Mouse (Mus musculus) CH12.LX (cell line): ENCODE data around the gene Csrp2.

Experiments used
- CHD2 ChIP-seq: IDR thresholded peaks from 2 replicates; pipeline ENCODE4 v1.6.1; 2011; ENCODE audit warnings: low read length, improper control_type of control experiment
- CTCF ChIP-seq, 2 experiments: IDR thresholded peaks in 1 of 2; conservative IDR thresholded peaks in 1 of 2; 2 replicates each; pipeline ENCODE4 v1.5.1; 2011 to 2012; ENCODE audit warnings: low read depth in 2 of 2, low read length in 2 of 2, improper control_type of control experiment in 1 of 2, inconsistent platforms in 1 of 2, mild to moderate bottlenecking in 1 of 2, moderate library complexity in 1 of 2
- EP300 ChIP-seq: IDR thresholded peaks from 2 replicates; pipeline ENCODE4 v1.6.1; 2011; ENCODE audit warnings: low read length, improper control_type of control experiment
- ETS1 ChIP-seq: conservative IDR thresholded peaks from 2 replicates; pipeline ENCODE4 v1.6.1; 2012; ENCODE audit warnings: low read depth, mild to moderate bottlenecking, inconsistent platforms, low read length, improper control_type of control experiment, moderate library complexity
- HCFC1 ChIP-seq: IDR thresholded peaks from 2 replicates; pipeline ENCODE4 v1.6.1; 2012; ENCODE audit warnings: low read depth, mild to moderate bottlenecking, inconsistent platforms, low read length, improper control_type of control experiment
- IRF4 ChIP-seq: IDR thresholded peaks from 2 replicates; pipeline ENCODE4 v1.6.1; 2014; ENCODE audit warnings: low read depth, mild to moderate bottlenecking, inconsistent platforms, low read length, improper control_type of control experiment
- MAX ChIP-seq: IDR thresholded peaks from 2 replicates; pipeline ENCODE4 v1.6.1; 2011; ENCODE audit warnings: low read length, improper control_type of control experiment
- MAZ ChIP-seq: IDR thresholded peaks from 2 replicates; pipeline ENCODE4 v1.6.1; 2012; ENCODE audit warnings: low read depth, mild to moderate bottlenecking, inconsistent platforms, low read length, improper control_type of control experiment, moderate library complexity
- POLR2A ChIP-seq: IDR thresholded peaks from 2 replicates; pipeline ENCODE4 v1.6.1; 2011; ENCODE audit warnings: low read depth, mild to moderate bottlenecking, improper control_type of control experiment, low read length
- TCF12 ChIP-seq: IDR thresholded peaks from 2 replicates; pipeline ENCODE4 v1.6.1; 2014; ENCODE audit warnings: low read depth, mild to moderate bottlenecking, inconsistent platforms, low read length, improper control_type of control experiment
- USF2 ChIP-seq: conservative IDR thresholded peaks from 2 replicates; pipeline ENCODE4 v1.6.1; 2011; ENCODE audit warnings: low read depth, low read length, improper control_type of control experiment
- ZNF384 ChIP-seq: IDR thresholded peaks from 2 replicates; pipeline ENCODE4 v1.6.1; 2012; ENCODE audit warnings: low read depth, low read length, improper control_type of control experiment, inconsistent platforms

DNA sequence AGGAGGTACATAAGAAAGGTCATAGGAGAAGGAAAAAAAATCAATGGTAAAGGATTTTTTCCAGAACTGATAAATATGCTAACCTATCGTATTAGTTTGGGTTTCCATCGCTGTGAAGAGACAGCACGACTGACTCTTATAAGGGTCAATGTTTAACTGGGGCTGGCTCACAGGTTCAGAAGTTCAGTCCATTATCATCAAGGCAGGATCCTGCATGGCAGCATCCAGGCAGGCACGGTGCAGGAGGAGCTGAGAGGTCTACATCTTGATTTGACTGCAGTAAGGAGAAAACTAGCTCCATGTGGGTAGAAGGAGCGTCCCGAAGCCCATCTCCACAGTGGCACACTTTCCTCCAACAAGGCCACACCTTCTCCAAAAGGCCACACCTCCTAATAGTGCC lies 60.9 kb downstream of the Csrp2 start:
- TF ChIP-seq IRF4 (no peak), ETS1 (no peak), TCF12 (no peak), HCFC1 (no peak), CTCF (conservative IDR thresholded peaks at IDR 0.05 in 1 of 2, IDR thresholded peaks at IDR 0.05 in 1 of 2; ENCODE audit: low read depth in 2 of 2, low read length in 2 of 2) (no peak), EP300 (no peak), MAX (no peak), POLR2A (no peak), USF2 (no peak), MAZ (no peak), CHD2 (no peak), ZNF384 (no peak)
